Mouse (Mus musculus) adrenal gland (tissue): ENCODE data around the gene Mynn.

Source experiments
- intact Hi-C: fragments of 180-260 bp; cut with DNase I; formaldehyde crosslinking; loops from one replicate; pipeline ENCODE4 v1.15.1; 2025

Mynn gene

GRCm38 (mm10) chr3:30633681-30634080, 31.8 kb downstream of the Mynn start:
- intact Hi-C loops: no loop called here

GRCm38 (mm10) chr3:30635629-30636028, 33.8 kb downstream of the Mynn start:
- intact Hi-C loops: no loop called here

GRCm38 (mm10) chr3:30644207-30644606, 42.3 kb downstream of the Mynn start, which contains the start of gene Lrriq4:
Gene Lrriq4, plus strand, starts transcription at chr3:30644507.
- intact Hi-C loops: no loop called here

GRCm38 (mm10) chr3:30646761-30647160, 44.9 kb downstream of the Mynn start:
- intact Hi-C loops: no loop called here

- intact Hi-C loops: no loop called here
These were observed 45.7 kb downstream of the Mynn start, which contains the start of gene Lrrc34 for GRCm38 (mm10) chr3:30647440-30648090. Gene Lrrc34, minus strand, starts transcription at chr3:30647869.

GRCm38 (mm10) chr3:30648466-30648865, 46.6 kb downstream of the Mynn start:
- intact Hi-C loops: no loop called here

GRCm38 (mm10) chr3:30650062-30650841, 48.4 kb downstream of the Mynn start:
- intact Hi-C loops: no loop called here

- intact Hi-C loops: no loop called here
These were observed 54.1 kb downstream of the Mynn start for GRCm38 (mm10) chr3:30655937-30656336.

- intact Hi-C loops: no loop called here
These were observed 56.6 kb downstream of the Mynn start for GRCm38 (mm10) chr3:30658486-30658885.
